Mouse (Mus musculus): Measurements from ENCODE around the gene Nxf1. TPM values are rescaled to one million over a fixed set of nuclear protein-coding genes. Genes with fewer than 3 reads are reported as not detected.

Nxf1 gene
- total and polyA plus RNA-seq, 3 experiments = 66.5 to 136 (median 101) TPM

DNA sequence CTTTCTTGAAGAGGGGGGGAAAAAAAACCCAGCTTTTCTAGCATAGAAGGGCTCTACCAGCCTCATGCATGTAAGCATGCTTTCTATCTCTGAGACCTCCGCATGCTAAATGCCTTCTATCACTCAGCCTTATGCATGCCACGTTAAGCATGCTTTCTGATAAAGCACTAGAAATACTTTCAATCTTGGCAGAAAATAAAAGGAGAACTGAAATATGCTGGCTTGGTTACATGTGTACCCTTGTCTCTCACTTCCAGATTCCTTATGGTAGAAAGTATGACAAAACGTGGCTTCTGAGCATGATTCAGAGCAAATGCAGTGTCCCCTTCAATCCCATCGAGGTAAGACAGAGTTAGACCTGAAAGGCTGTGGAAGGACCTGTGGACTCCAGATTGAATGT is 6.4 kb downstream of the Nxf1 start:
- Histone ChIP-seq H3K36me3 (replicated peaks in 1 of 2; ENCODE audit: control insufficient read depth in 1 of 2, insufficient read depth in 1 of 2, low read length in 1 of 2) (peaks cover 64 to 70% of the 10 kb centered on the region in 2 experiments), H3K79me2 (replicated peaks; ENCODE audit: control insufficient read depth, extremely low read depth, insufficient read depth, poor library complexity, severe bottlenecking) (peaks cover 48% of the 10 kb centered on the region), H3K27me3 (replicated peaks) (no peaks in the 10 kb centered on the region), H3K27ac (ENCODE audit: insufficient read depth, low read depth) (no peak overlapping the region), H3K4me3 (replicated peaks in 1 of 3; ENCODE audit: low read depth in 2 of 3, low read length in 2 of 3, poor library complexity in 1 of 3) (no peak overlapping the region), H3K9me3 (replicated peaks; ENCODE audit: low read length) (peaks cover 11% of the 10 kb centered on the region), H3K4me1 (ENCODE audit: control insufficient read depth in 1 of 2, insufficient read depth in 2 of 2) (peaks cover 4 to 32% of the 10 kb centered on the region in 2 experiments; a peak in 3 of 4 replicates), H3K9ac (ENCODE audit: insufficient read depth, low read depth) (no peak overlapping the region), H3K4me2 (ENCODE audit: insufficient read depth, low read depth, poor library complexity, severe bottlenecking) (no peak overlapping the region)
- TF ChIP-seq MAX (IDR thresholded peaks at IDR 0.05; ENCODE audit: low read length) (0 out of 2 replicates have a peak, but pooled peaks have one; percentile 34), MAFK (IDR thresholded peaks at IDR 0.05; ENCODE audit: insufficient replicate concordance, low read length) (no peak), NRF1 (IDR thresholded peaks at IDR 0.05; ENCODE audit: low read depth, low read length) (no peak), MYC (IDR thresholded peaks at IDR 0.05; ENCODE audit: low read depth, low read length) (peak; percentile 73), EP300 (IDR thresholded peaks at IDR 0.05; ENCODE audit: low read length) (peak; percentile 50; the same call in 1 of the 2 replicates)
- in situ Hi-C loops (cut with MboI; ENCODE audit: low pct_ligation_motif_present, low pct_unique_long_range_greater_than_20kb, low sequenced_read_pairs) = no loop called here
- no peak for DNase-seq (ENCODE audit: extremely low read depth)
- dilution Hi-C loops (cut with MboI; ENCODE audit: extremely low pct_ligation_motif_present, extremely low pct_unique_long_range_greater_than_20kb, low sequenced_read_pairs) = no loop called here

DNA sequence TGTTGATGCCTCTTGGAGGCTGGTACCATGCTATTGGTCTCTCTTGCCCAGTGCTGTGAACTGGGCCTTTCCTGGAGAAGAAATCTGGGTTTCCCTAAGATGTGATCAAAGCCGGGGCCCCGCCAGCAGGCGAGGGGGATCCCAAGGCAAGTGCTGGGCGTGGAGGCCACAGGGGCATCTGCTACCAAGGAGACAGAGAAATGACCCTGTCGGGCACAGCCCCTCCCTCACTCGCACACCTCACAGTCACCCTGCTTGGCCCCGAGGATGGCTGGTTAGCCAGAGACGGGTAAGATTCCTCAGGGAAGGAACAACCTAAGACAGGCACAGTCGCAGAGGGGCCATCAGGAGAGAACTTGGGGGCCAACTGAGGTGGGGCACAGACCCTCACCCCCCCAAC is 8.7 kb downstream of the Nxf1 start:
- no peak overlapping the region for H3K27ac ChIP-seq (ENCODE audit: insufficient read depth, low read depth)
- no peak overlapping the region for H3K9ac ChIP-seq (ENCODE audit: insufficient read depth, low read depth)
- peaks cover 27% of the 10 kb centered on the region for H3K79me2 ChIP-seq (replicated peaks; ENCODE audit: control insufficient read depth, extremely low read depth, insufficient read depth, poor library complexity, severe bottlenecking)
- in situ Hi-C loops (cut with MboI; ENCODE audit: low pct_ligation_motif_present, low pct_unique_long_range_greater_than_20kb, low sequenced_read_pairs) = no loop called here
- no peak overlapping the region for H3K4me3 ChIP-seq (replicated peaks in 1 of 3; ENCODE audit: low read depth in 2 of 3, low read length in 2 of 3, poor library complexity in 1 of 3)
- no peak for TF ChIP-seq BHLHE40 (IDR thresholded peaks at IDR 0.05; ENCODE audit: low read depth, low read length)
- no peak for TF ChIP-seq NRF1 (IDR thresholded peaks at IDR 0.05; ENCODE audit: low read depth, low read length)
- TF ChIP-seq JUN (IDR thresholded peaks at IDR 0.05; ENCODE audit: insufficient read depth, low read depth, low read length) = no peak
- no peak for TF ChIP-seq MAX (IDR thresholded peaks at IDR 0.05; ENCODE audit: low read length)
- TF ChIP-seq SMC3 (IDR thresholded peaks at IDR 0.05; ENCODE audit: low read depth, low read length) = no peak
- TF ChIP-seq SIN3A (IDR thresholded peaks at IDR 0.05; ENCODE audit: low read length) = no peak
- no peak for TF ChIP-seq USF1 (IDR thresholded peaks at IDR 0.05; ENCODE audit: low read depth, low read length)
- no peak for TF ChIP-seq ZKSCAN1 (IDR thresholded peaks at IDR 0.05; ENCODE audit: borderline replicate concordance, low read depth, low read length)
- no peak for TF ChIP-seq MAZ (IDR thresholded peaks at IDR 0.05; ENCODE audit: low read depth, low read length)
- TF ChIP-seq CHD2 (IDR thresholded peaks at IDR 0.05; ENCODE audit: low read length) = no peak
- no peak for TF ChIP-seq MYC (IDR thresholded peaks at IDR 0.05; ENCODE audit: low read depth, low read length)
- no peak for TF ChIP-seq MXI1 (IDR thresholded peaks at IDR 0.05; ENCODE audit: low read depth, low read length)
- no peak for TF ChIP-seq ETS1 (conservative IDR thresholded peaks at IDR 0.05; ENCODE audit: low read depth, low read length)
- no peak for TF ChIP-seq RCOR1 (conservative IDR thresholded peaks at IDR 0.05; ENCODE audit: low read depth, low read length)
- TF ChIP-seq IRF4 (IDR thresholded peaks at IDR 0.05; ENCODE audit: low read depth, low read length) = no peak
- TF ChIP-seq NELFE (IDR thresholded peaks at IDR 0.05; ENCODE audit: low read depth, low read length) = no peak
- no peak for TF ChIP-seq MEF2A (IDR thresholded peaks at IDR 0.05; ENCODE audit: borderline replicate concordance, low read depth, low read length)
- no peak for TF ChIP-seq EP300 (IDR thresholded peaks at IDR 0.05; ENCODE audit: low read length)
- TF ChIP-seq E2F4 (IDR thresholded peaks at IDR 0.05; ENCODE audit: insufficient replicate concordance, low read depth, low read length) = no peak
- H3K4me1 ChIP-seq (ENCODE audit: control insufficient read depth in 1 of 2, insufficient read depth in 2 of 2) = peaks cover 4 to 33% of the 10 kb centered on the region in 2 experiments; a peak in 3 of 4 replicates
- H3K36me3 ChIP-seq (replicated peaks in 1 of 2; ENCODE audit: control insufficient read depth in 1 of 2, insufficient read depth in 1 of 2, low read length in 1 of 2) = peaks cover 75 to 92% of the 10 kb centered on the region in 2 experiments
- no peaks in the 10 kb centered on the region for H3K27me3 ChIP-seq (replicated peaks)
- peaks cover 11% of the 10 kb centered on the region for H3K9me3 ChIP-seq (replicated peaks; ENCODE audit: low read length)
- no peak overlapping the region for H3K4me2 ChIP-seq (ENCODE audit: insufficient read depth, low read depth, poor library complexity, severe bottlenecking)
- dilution Hi-C loops (cut with MboI; ENCODE audit: extremely low pct_ligation_motif_present, extremely low pct_unique_long_range_greater_than_20kb, low sequenced_read_pairs) = no loop called here
- DNase-seq (ENCODE audit: extremely low read depth) = no peak

Data from CH12.LX (cell line).